Mouse (Mus musculus): ENCODE results near the gene Spag8.

Gene Spag8

GRCm38 (mm10) chr4:43652726-43653125 lies 668 bp downstream of the Spag8 start:
- no peak for DNase-seq (ENCODE audit: low read depth, low spot score)

GRCm38 (mm10) chr4:43649783-43650182 lies 3.6 kb downstream of the Spag8 start:
- no peak for DNase-seq (ENCODE audit: low read depth, low spot score)

GRCm38 (mm10) chr4:43640491-43640890 lies 12.9 kb downstream of the Spag8 start:
- no peak for DNase-seq (ENCODE audit: low read depth, low spot score)

- no peak for DNase-seq (ENCODE audit: low read depth, low spot score)
Observed at GRCm38 (mm10) chr4:43640076-43640475, 13.3 kb downstream of the Spag8 start.

- DNase-seq (ENCODE audit: low read depth, low spot score): no peak
Observed at GRCm38 (mm10) chr4:43636751-43637150, 16.6 kb downstream of the Spag8 start.

- no peak for DNase-seq (ENCODE audit: low read depth, low spot score)
Observed at GRCm38 (mm10) chr4:43634621-43635374, 18.6 kb downstream of the Spag8 start.

GRCm38 (mm10) chr4:43633736-43634135 lies 19.7 kb downstream of the Spag8 start:
- DNase-seq (ENCODE audit: low read depth, low spot score): no peak

- no peak for DNase-seq (ENCODE audit: low read depth, low spot score)
Observed at GRCm38 (mm10) chr4:43633296-43633695, 20.1 kb downstream of the Spag8 start.

GRCm38 (mm10) chr4:43631956-43632920 lies 21.2 kb downstream of the Spag8 start:
- DNase-seq (ENCODE audit: low read depth, low spot score): peak; percentile 54

- peak; percentile 65 for DNase-seq (ENCODE audit: low read depth, low spot score)
Observed at GRCm38 (mm10) chr4:43631046-43631955, 22.1 kb downstream of the Spag8 start, which contains the start of gene Npr2. TSS of gene Npr2 (plus strand) at chr4:43631935.

GRCm38 (mm10) chr4:43630671-43631045 lies 22.7 kb downstream of the Spag8 start:
- peak; percentile 37 for DNase-seq (ENCODE audit: low read depth, low spot score)

GRCm38 (mm10) chr4:43630030-43630581 lies 23.3 kb downstream of the Spag8 start:
- DNase-seq (ENCODE audit: low read depth, low spot score): peak; percentile 97

GRCm38 (mm10) chr4:43629106-43629817 lies 24.1 kb downstream of the Spag8 start:
- DNase-seq (ENCODE audit: low read depth, low spot score): peak; percentile 91

GRCm38 (mm10) chr4:43620146-43620778 lies 33.1 kb downstream of the Spag8 start:
- DNase-seq (ENCODE audit: low read depth, low spot score): no peak

GRCm38 (mm10) chr4:43613060-43613730 lies 40.2 kb downstream of the Spag8 start:
- DNase-seq (ENCODE audit: low read depth, low spot score): no peak

GRCm38 (mm10) chr4:43612534-43612933 lies 40.9 kb downstream of the Spag8 start:
- no peak for DNase-seq (ENCODE audit: low read depth, low spot score)

GRCm38 (mm10) chr4:43604751-43605685 lies 48.4 kb downstream of the Spag8 start:
- peak; percentile 28 for DNase-seq (ENCODE audit: low read depth, low spot score)

GRCm38 (mm10) chr4:43604099-43604498 lies 49.3 kb downstream of the Spag8 start:
- DNase-seq (ENCODE audit: low read depth, low spot score): no peak

All from brain, adult 2 months (tissue).